Mouse (Mus musculus): ENCODE results near the gene Pcmt1. TPM values are rescaled to one million over a fixed set of nuclear protein-coding genes. Genes with fewer than 3 reads are reported as not detected.

Gene Pcmt1
- polyA plus RNA-seq, 1 experiment: 73.9 TPM

DNA sequence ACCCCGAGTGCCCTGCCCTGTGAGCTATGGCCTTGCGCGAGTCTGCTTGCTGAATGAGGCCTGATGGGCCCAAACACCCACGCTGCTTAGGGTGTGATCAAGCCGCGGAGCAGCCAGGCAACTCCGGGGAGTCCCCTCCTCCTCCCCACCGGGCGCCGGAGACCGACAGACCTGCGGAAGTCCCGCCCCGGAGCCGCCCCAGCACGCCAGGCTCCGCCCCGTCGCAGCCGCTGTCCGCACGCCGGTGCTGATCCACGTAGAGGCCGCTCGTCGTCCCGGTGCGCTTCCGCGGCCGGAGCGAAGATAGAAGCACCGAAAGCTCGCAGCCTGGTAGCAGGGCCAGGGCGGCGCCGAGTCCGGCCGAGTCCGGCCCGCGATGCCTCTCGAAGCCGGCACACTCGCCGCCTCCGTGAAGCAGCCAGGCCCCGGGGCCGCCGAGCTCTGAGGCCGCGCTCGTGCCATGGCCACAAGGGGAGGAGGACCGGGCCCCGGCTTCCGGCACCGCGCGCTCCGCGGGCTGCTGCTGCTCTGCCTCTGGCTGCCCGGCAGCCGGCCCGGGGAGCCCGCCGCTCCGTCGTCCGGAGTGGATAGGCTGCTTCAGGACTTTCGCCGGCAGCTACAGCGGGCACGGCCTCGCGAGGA lies 91.2 kb downstream of the Pcmt1 start, which contains the start of gene Lrp11:
Gene Lrp11, plus strand, starts transcription at position 209 of the 642 bp plus-strand sequence.
- no peaks in the 10 kb centered on the region for H3K9me3 ChIP-seq (replicated peaks; ENCODE audit: control insufficient read depth, insufficient read depth, low read length, poor library complexity, severe bottlenecking)
- H3K4me1 ChIP-seq (ENCODE audit: control insufficient read depth, insufficient read depth, low read length): peaks cover 4% of the 10 kb centered on the region
- TF ChIP-seq EP300 (IDR thresholded peaks at IDR 0.05; ENCODE audit: insufficient read depth, low read depth, low read length) (no peak), POLR2A (IDR thresholded peaks at IDR 0.05; ENCODE audit: insufficient read depth, low read length) (peak; percentile 71), CTCF (IDR thresholded peaks at IDR 0.05; ENCODE audit: low read depth, low read length) (no peak)
- no peak within 1 kb of the TSS for H3K27ac ChIP-seq (ENCODE audit: insufficient read depth, low read length)
- peak within 1 kb of the TSS; percentile 87 for H3K9ac ChIP-seq (ENCODE audit: low read depth, poor library complexity, severe bottlenecking)
- H3K36me3 ChIP-seq (ENCODE audit: control insufficient read depth, insufficient read depth, low read length, poor library complexity, severe bottlenecking): no peaks in the 10 kb centered on the region
- no peaks in the 10 kb centered on the region for H3K27me3 ChIP-seq (ENCODE audit: control insufficient read depth, insufficient read depth, low read length, poor library complexity, severe bottlenecking)
- H3K4me3 ChIP-seq (ENCODE audit: low read depth, low read length): peak within 1 kb of the TSS; percentile 94

DNA sequence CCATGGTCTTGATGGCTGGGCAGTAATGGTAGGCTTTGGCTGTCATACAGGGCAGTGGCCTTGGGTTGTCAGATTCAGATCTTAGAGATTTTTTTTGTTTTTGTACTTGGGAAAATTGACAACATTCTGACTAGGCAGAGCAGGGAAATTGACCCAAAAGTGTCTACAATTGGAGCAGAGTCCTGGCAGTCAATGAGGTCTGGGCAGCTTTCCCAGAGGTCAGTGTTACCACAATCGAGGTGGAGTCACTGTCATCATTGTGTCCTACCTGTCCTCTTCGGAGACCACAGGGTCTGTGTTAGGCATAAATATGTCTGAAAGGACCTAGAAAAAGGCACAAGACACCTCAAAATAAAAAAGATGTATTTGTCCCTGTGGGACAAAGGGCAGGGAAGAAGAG lies 94.2 kb downstream of the Pcmt1 start:
- no peak overlapping the region for H3K27ac ChIP-seq (ENCODE audit: insufficient read depth, low read length)
- H3K4me1 ChIP-seq (ENCODE audit: control insufficient read depth, insufficient read depth, low read length): peaks cover 4% of the 10 kb centered on the region
- H3K27me3 ChIP-seq (ENCODE audit: control insufficient read depth, insufficient read depth, low read length, poor library complexity, severe bottlenecking): no peaks in the 10 kb centered on the region
- no peak overlapping the region for H3K9ac ChIP-seq (ENCODE audit: low read depth, poor library complexity, severe bottlenecking)
- H3K4me3 ChIP-seq (ENCODE audit: low read depth, low read length): no peak overlapping the region
- no peaks in the 10 kb centered on the region for H3K36me3 ChIP-seq (ENCODE audit: control insufficient read depth, insufficient read depth, low read length, poor library complexity, severe bottlenecking)
- H3K9me3 ChIP-seq (replicated peaks; ENCODE audit: control insufficient read depth, insufficient read depth, low read length, poor library complexity, severe bottlenecking): no peaks in the 10 kb centered on the region
- TF ChIP-seq EP300 (IDR thresholded peaks at IDR 0.05; ENCODE audit: insufficient read depth, low read depth, low read length) (no peak), POLR2A (IDR thresholded peaks at IDR 0.05; ENCODE audit: insufficient read depth, low read length) (no peak), CTCF (IDR thresholded peaks at IDR 0.05; ENCODE audit: low read depth, low read length) (no peak)

DNA sequence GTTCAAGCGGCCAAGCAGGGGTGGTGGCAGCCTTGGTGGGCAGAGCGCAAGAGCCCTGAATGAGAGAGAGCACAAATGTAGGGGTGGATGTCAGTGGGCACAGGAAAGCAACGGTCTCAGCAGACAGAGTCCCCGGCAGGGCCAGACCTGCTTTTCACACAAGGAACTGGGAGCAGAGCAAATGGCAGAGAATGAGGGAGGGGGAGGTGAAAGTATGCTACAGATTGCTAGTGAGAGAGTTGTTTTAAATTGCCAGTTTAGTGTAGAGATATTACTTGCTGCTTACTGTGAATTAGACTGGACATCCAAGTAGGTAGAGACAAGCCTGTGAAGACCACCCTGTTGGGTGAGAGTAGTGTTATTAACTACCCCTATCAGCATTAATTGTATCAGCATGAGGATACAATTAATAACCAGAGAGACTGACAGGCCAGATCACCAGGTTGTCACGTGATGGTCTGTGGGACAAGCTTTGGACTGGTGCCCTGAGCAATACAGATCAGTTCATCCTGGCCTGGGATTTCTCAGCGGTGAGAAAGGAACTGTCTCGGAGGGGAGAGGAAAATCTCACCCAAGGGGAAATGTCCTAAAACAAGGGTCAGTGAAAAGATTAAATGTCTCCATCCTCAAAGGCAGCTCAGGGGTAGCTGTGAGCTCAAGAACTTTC lies 97.9 kb downstream of the Pcmt1 start:
- Histone ChIP-seq H3K27ac (ENCODE audit: insufficient read depth, low read length) (no peak overlapping the region), H3K9me3 (replicated peaks; ENCODE audit: control insufficient read depth, insufficient read depth, low read length, poor library complexity, severe bottlenecking) (no peaks in the 10 kb centered on the region), H3K9ac (ENCODE audit: low read depth, poor library complexity, severe bottlenecking) (no peak overlapping the region), H3K27me3 (ENCODE audit: control insufficient read depth, insufficient read depth, low read length, poor library complexity, severe bottlenecking) (no peaks in the 10 kb centered on the region), H3K4me1 (ENCODE audit: control insufficient read depth, insufficient read depth, low read length) (no peaks in the 10 kb centered on the region), H3K4me3 (ENCODE audit: low read depth, low read length) (no peak overlapping the region), H3K36me3 (ENCODE audit: control insufficient read depth, insufficient read depth, low read length, poor library complexity, severe bottlenecking) (no peaks in the 10 kb centered on the region)
- TF ChIP-seq POLR2A (IDR thresholded peaks at IDR 0.05; ENCODE audit: insufficient read depth, low read length) (no peak), EP300 (IDR thresholded peaks at IDR 0.05; ENCODE audit: insufficient read depth, low read depth, low read length) (no peak), CTCF (IDR thresholded peaks at IDR 0.05; ENCODE audit: low read depth, low read length) (no peak)

DNA sequence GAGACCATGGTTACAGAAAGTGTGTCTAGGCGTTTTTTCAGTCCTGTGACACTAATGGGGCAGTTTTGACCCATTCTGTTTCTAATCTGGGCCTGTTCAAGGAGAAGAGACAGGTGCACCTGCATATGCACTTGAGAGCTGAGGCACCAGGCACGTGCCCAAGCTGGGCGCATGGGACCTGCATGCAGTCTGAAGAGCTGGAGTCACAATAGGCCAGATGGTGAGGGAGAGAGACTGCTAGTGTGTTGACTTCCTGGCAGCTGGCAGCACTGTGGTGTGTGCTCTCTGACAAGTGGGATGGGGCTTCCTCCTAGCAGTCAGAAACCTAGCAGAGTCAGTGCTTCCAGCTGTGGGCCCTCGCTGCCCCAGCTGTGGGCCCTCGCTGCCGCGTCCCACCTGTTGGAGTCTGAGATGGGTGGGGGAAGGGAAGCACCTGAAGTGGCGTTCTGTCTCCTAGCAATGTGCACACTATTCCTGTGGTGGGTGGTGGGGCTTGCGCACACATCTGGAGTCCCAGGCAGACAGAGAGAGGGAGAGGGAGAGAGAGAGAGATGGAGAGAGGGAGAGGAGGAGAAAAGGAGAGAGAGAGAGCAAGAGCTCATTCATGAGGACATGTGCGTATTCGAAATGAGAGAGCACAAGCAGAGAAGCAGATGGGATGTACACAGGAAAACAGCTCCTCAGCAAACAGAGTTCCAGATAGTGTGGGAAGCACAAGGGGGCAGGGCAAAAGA lies 98.6 kb downstream of the Pcmt1 start:
- no peaks in the 10 kb centered on the region for H3K9me3 ChIP-seq (replicated peaks; ENCODE audit: control insufficient read depth, insufficient read depth, low read length, poor library complexity, severe bottlenecking)
- TF ChIP-seq POLR2A (IDR thresholded peaks at IDR 0.05; ENCODE audit: insufficient read depth, low read length): no peak
- no peak for TF ChIP-seq CTCF (IDR thresholded peaks at IDR 0.05; ENCODE audit: low read depth, low read length)
- TF ChIP-seq EP300 (IDR thresholded peaks at IDR 0.05; ENCODE audit: insufficient read depth, low read depth, low read length): no peak
- no peak overlapping the region for H3K27ac ChIP-seq (ENCODE audit: insufficient read depth, low read length)
- H3K4me1 ChIP-seq (ENCODE audit: control insufficient read depth, insufficient read depth, low read length): no peaks in the 10 kb centered on the region
- no peaks in the 10 kb centered on the region for H3K36me3 ChIP-seq (ENCODE audit: control insufficient read depth, insufficient read depth, low read length, poor library complexity, severe bottlenecking)
- no peaks in the 10 kb centered on the region for H3K27me3 ChIP-seq (ENCODE audit: control insufficient read depth, insufficient read depth, low read length, poor library complexity, severe bottlenecking)
- no peak overlapping the region for H3K9ac ChIP-seq (ENCODE audit: low read depth, poor library complexity, severe bottlenecking)
- no peak overlapping the region for H3K4me3 ChIP-seq (ENCODE audit: low read depth, low read length)

DNA sequence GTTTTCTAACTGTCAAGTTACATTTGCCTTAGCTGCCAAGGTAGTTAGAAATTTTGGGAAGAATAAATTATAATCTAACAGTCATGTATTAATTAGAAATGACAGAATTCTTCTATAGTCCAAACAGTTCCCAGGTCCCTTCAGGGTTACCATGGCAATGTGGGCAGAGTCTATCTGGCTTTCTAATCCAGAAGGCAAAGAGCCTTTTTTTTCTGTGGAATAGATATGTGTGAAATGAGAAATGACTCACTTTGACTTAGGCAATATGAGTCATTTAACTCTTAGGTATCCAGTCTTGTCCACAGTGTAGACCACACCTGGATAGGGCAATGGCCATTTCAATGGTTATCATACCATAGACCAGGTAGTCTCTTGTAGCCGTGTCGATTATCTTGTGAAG lies 99.5 kb downstream of the Pcmt1 start:
- no peak overlapping the region for H3K4me3 ChIP-seq (ENCODE audit: low read depth, low read length)
- H3K36me3 ChIP-seq (ENCODE audit: control insufficient read depth, insufficient read depth, low read length, poor library complexity, severe bottlenecking): no peaks in the 10 kb centered on the region
- H3K9ac ChIP-seq (ENCODE audit: low read depth, poor library complexity, severe bottlenecking): no peak overlapping the region
- H3K27me3 ChIP-seq (ENCODE audit: control insufficient read depth, insufficient read depth, low read length, poor library complexity, severe bottlenecking): no peaks in the 10 kb centered on the region
- no peak overlapping the region for H3K27ac ChIP-seq (ENCODE audit: insufficient read depth, low read length)
- no peak for TF ChIP-seq CTCF (IDR thresholded peaks at IDR 0.05; ENCODE audit: low read depth, low read length)
- no peak for TF ChIP-seq EP300 (IDR thresholded peaks at IDR 0.05; ENCODE audit: insufficient read depth, low read depth, low read length)
- TF ChIP-seq POLR2A (IDR thresholded peaks at IDR 0.05; ENCODE audit: insufficient read depth, low read length): no peak
- H3K4me1 ChIP-seq (ENCODE audit: control insufficient read depth, insufficient read depth, low read length): no peaks in the 10 kb centered on the region
- H3K9me3 ChIP-seq (replicated peaks; ENCODE audit: control insufficient read depth, insufficient read depth, low read length, poor library complexity, severe bottlenecking): no peaks in the 10 kb centered on the region

Other genes with a start within 250 kb of the Pcmt1 start
- gene Ulbp1, start 207.5 kb downstream of the Pcmt1 start, polyA plus RNA-seq (2011; ENCODE audit: insufficient read depth, insufficient read length, low read depth, missing spikeins): 1.8 and 3.1 TPM in 2 replicates
- gene Lrp11, start 91.3 kb downstream of the Pcmt1 start, polyA plus RNA-seq (2011; ENCODE audit: insufficient read depth, insufficient read length, low read depth, missing spikeins): 31.2 and 37.4 TPM in 2 replicates
- 92.5 and 99.6 TPM in 2 replicates for gene Nup43, start 13.6 kb downstream of the Pcmt1 start, polyA plus RNA-seq (2011; ENCODE audit: insufficient read depth, insufficient read length, low read depth, missing spikeins)
- 18.9 and 22.0 TPM in 2 replicates for gene Lats1, start 78 bp upstream of the Pcmt1 start, polyA plus RNA-seq (2011; ENCODE audit: insufficient read depth, insufficient read length, low read depth, missing spikeins)
- gene Katna1, start 44.9 kb upstream of the Pcmt1 start, polyA plus RNA-seq (2011; ENCODE audit: insufficient read depth, insufficient read length, low read depth, missing spikeins): 58.4 and 59.1 TPM in 2 replicates
- 33.6 and 39.9 TPM in 2 replicates for gene Ginm1, start 111.7 kb upstream of the Pcmt1 start, polyA plus RNA-seq (2011; ENCODE audit: insufficient read depth, insufficient read length, low read depth, missing spikeins)
- 42.3 and 42.7 TPM in 2 replicates for gene Ppil4, start 111.8 kb upstream of the Pcmt1 start, polyA plus RNA-seq (2011; ENCODE audit: insufficient read depth, insufficient read length, low read depth, missing spikeins)
- gene Zc3h12d, start 151.3 kb upstream of the Pcmt1 start, polyA plus RNA-seq (2011; ENCODE audit: insufficient read depth, insufficient read length, low read depth, missing spikeins): not detected in 2 replicates